21 mouse cellular contexts compared by ENCODE assay signal in genomic region chr2:160237436-160238104, GRCm38 (mm10).
DNase-seq lines count a peak whose midpoint lies in the region; ATAC-seq lines count a peak whose summit lies in the region.
"Had no signal": no experiment of that assay in that cellular context is flagged by ENCODE, and none has a peak within 500 bp of the region (broad histone marks: within the 10 kb centered on the region; RNA-seq: fewer than 3 reads in every experiment).

No protein-coding gene starts in this region.

- no peaks in the 10 kb centered on the region for H3K4me1 ChIP-seq in brown adipose tissue, adult 24 weeks (ENCODE audit: control insufficient read depth, insufficient read depth, insufficient read length, low read length)
- H3K4me1 ChIP-seq: embryonic facial prominence, embryonic 15.5 days; forebrain, embryonic 10.5 days; hindbrain, embryonic 15.5 days had no signal

- ATAC-seq in megakaryocyte, adult 5-6 weeks (ENCODE audit: poor library complexity, severe bottlenecking) = peak; percentile 72
- ATAC-seq: forebrain, embryonic 14.5 days had no signal

- DNase-seq in layer of hippocampus, adult 9-11 months = peak; percentile 21
- no peak for DNase-seq in layer of hippocampus, postnatal 14 days (ENCODE audit: low spot score in 2 of 2)
- no peak for DNase-seq in urinary bladder, postnatal 10 days (ENCODE audit: low spot score)
- DNase-seq in left cerebral cortex, postnatal 10 days (ENCODE audit: extremely low spot score in 1 of 2, low spot score in 2 of 2) = no peak
- DNase-seq in thymus, postnatal 14 days = no peak
- DNase-seq: adrenal gland, adult 8-10 months; adrenal gland, postnatal 36 days; cerebellum, adult 2 months; cerebellum, postnatal 10 days; embryo, embryonic 11 days; gastrocnemius, adult 2 months; gastrocnemius, postnatal 25 days had no signal

- H3K27ac ChIP-seq in brown adipose tissue, adult 24 weeks (replicated peaks; ENCODE audit: low read depth, low read length) = peak overlapping the region; percentile 42; the same call in 1 of the 2 replicates
- H3K27ac ChIP-seq: embryonic facial prominence, embryonic 15.5 days; forebrain, embryonic 10.5 days; gastrocnemius, adult 2 months; heart, adult 2 months; hindbrain, embryonic 15.5 days had no signal

- no peak overlapping the region for H3K4me3 ChIP-seq in brown adipose tissue, adult 24 weeks (ENCODE audit: insufficient read depth, low read depth, low read length)
- H3K4me3 ChIP-seq: embryonic facial prominence, embryonic 15.5 days; erythroblast, embryonic 14.5 days; forebrain, embryonic 10.5 days; gastrocnemius, adult 2 months; heart, adult 2 months; heart, embryonic 12.5 days; hindbrain, embryonic 15.5 days had no signal

- intact Hi-C loops in left cerebral cortex, postnatal 10 days (cut with DNase I) = no loop called here
